Mouse (Mus musculus): ENCODE measurements around the gene Ncoa3.
A peak's percentile ranks its signal among the peaks of the same experiment; 100 is the strongest.

The Ncoa3 gene

GRCm38 (mm10) chr2:166001362-166001761 lies 8.9 kb downstream of the Ncoa3 start:
- DNase-seq (ENCODE audit: low spot score in 2 of 2), result no peak

GRCm38 (mm10) chr2:166001768-166002167 lies 9.3 kb downstream of the Ncoa3 start:
- no peak for DNase-seq (ENCODE audit: low spot score in 2 of 2)

GRCm38 (mm10) chr2:166002429-166002828 lies 10.0 kb downstream of the Ncoa3 start:
- no peak for DNase-seq (ENCODE audit: low spot score in 2 of 2)

GRCm38 (mm10) chr2:166003004-166003403 lies 10.6 kb downstream of the Ncoa3 start:
- DNase-seq (ENCODE audit: low spot score in 2 of 2), result no peak

- DNase-seq (ENCODE audit: low spot score in 2 of 2), result no peak
These were observed 14.6 kb downstream of the Ncoa3 start for GRCm38 (mm10) chr2:166007046-166007445.

GRCm38 (mm10) chr2:166008558-166009392 lies 16.3 kb downstream of the Ncoa3 start:
- DNase-seq (ENCODE audit: low spot score in 2 of 2), result no peak

- DNase-seq (ENCODE audit: low spot score in 2 of 2), result peak; percentile 60 to 79
These were observed 17.0 kb downstream of the Ncoa3 start for GRCm38 (mm10) chr2:166009393-166009947.

- DNase-seq (ENCODE audit: low spot score in 2 of 2), result no peak
These were observed 17.9 kb downstream of the Ncoa3 start for GRCm38 (mm10) chr2:166010321-166010720.

- no peak for DNase-seq (ENCODE audit: low spot score in 2 of 2)
These were observed 19.0 kb downstream of the Ncoa3 start for GRCm38 (mm10) chr2:166011422-166011821.

GRCm38 (mm10) chr2:166012145-166012544 lies 19.7 kb downstream of the Ncoa3 start:
- DNase-seq (ENCODE audit: low spot score in 2 of 2), result no peak

- DNase-seq (ENCODE audit: low spot score in 2 of 2), result no peak
These were observed 26.3 kb downstream of the Ncoa3 start for GRCm38 (mm10) chr2:166018769-166019168.

- no peak for DNase-seq (ENCODE audit: low spot score in 2 of 2)
These were observed 27.6 kb downstream of the Ncoa3 start for GRCm38 (mm10) chr2:166020026-166020425.

- no peak for DNase-seq (ENCODE audit: low spot score in 2 of 2)
These were observed 28.7 kb downstream of the Ncoa3 start for GRCm38 (mm10) chr2:166021073-166021610.

GRCm38 (mm10) chr2:166021642-166022041 lies 29.2 kb downstream of the Ncoa3 start:
- peak; percentile 47 to 69 for DNase-seq (ENCODE audit: low spot score in 2 of 2)

- no peak for DNase-seq (ENCODE audit: low spot score in 2 of 2)
These were observed 29.9 kb downstream of the Ncoa3 start for GRCm38 (mm10) chr2:166022327-166022726.

- DNase-seq (ENCODE audit: low spot score in 2 of 2), result no peak
These were observed 31.6 kb downstream of the Ncoa3 start for GRCm38 (mm10) chr2:166024079-166024478.

- no peak for DNase-seq (ENCODE audit: low spot score in 2 of 2)
These were observed 32.2 kb downstream of the Ncoa3 start for GRCm38 (mm10) chr2:166024621-166025020.

- no peak for DNase-seq (ENCODE audit: low spot score in 2 of 2)
These were observed 33.5 kb downstream of the Ncoa3 start for GRCm38 (mm10) chr2:166025943-166026342.

- DNase-seq (ENCODE audit: low spot score in 2 of 2), result no peak
These were observed 35.4 kb downstream of the Ncoa3 start for GRCm38 (mm10) chr2:166027834-166028233.

GRCm38 (mm10) chr2:166029232-166029631 lies 36.8 kb downstream of the Ncoa3 start:
- DNase-seq (ENCODE audit: low spot score in 2 of 2), result no peak

- no peak for DNase-seq (ENCODE audit: low spot score in 2 of 2)
These were observed 38.0 kb downstream of the Ncoa3 start for GRCm38 (mm10) chr2:166030256-166030995.
